Mouse (Mus musculus) midbrain, embryonic 14.5 days (tissue): ENCODE results near the gene Akap1. TPM values are rescaled to one million over a fixed set of nuclear protein-coding genes. Genes with fewer than 3 reads are reported as not detected.
"Not testable (repeated sequence)": the region's sequence is repeated elsewhere in the genome, so short reads cannot be mapped to it uniquely, and the experiment has no call there.

Source experiments
- ATAC-seq: fragments of 200-750 bp; cut with Nextera tagmentation; 2 replicates; pipeline ENCODE4 v1.8.0; 2017; ENCODE audit warnings: moderate number of reproducible peaks, moderate library complexity; ENCODE audit not compliant: low FRiP score, low TSS enrichment
- DNase-seq: peaks from one replicate; pipeline ENCODE4 v3.0.0-alpha.2; 2015
- H3K27ac ChIP-seq: fragments of 300-500 bp; sonication (generic); replicated peaks from 2 replicates; pipeline ENCODE4 v1.5.1; 2014; ENCODE audit warnings: mild to moderate bottlenecking, low read depth, low read length, moderate library complexity
- H3K27me3 ChIP-seq: fragments of 300-500 bp; sonication (generic); 2 replicates; pipeline ENCODE4 v1.6.1; 2014; ENCODE audit warnings: low read length, control low read depth, mixed read lengths; ENCODE audit not compliant: control insufficient read depth, insufficient read depth
- H3K36me3 ChIP-seq: fragments of 300-500 bp; sonication (generic); 2 replicates; pipeline ENCODE4 v1.6.1; 2014; ENCODE audit warnings: low read length, control low read depth; ENCODE audit not compliant: control insufficient read depth, insufficient read depth
- H3K4me1 ChIP-seq: fragments of 300-500 bp; sonication (generic); 2 replicates; pipeline ENCODE4 v1.6.1; 2014; ENCODE audit warnings: mild to moderate bottlenecking, antibody characterized with exemption, low read length, control low read depth; ENCODE audit not compliant: control insufficient read depth, insufficient read depth
- H3K4me2 ChIP-seq: fragments of 300-500 bp; sonication (generic); 2 replicates; pipeline ENCODE4 v1.6.1; 2014; ENCODE audit warnings: mild to moderate bottlenecking, low read length, moderate library complexity
- H3K4me3 ChIP-seq: fragments of 300-500 bp; sonication (generic); replicated peaks from 2 replicates; pipeline ENCODE4 v1.5.1; 2014; ENCODE audit warnings: low read depth, low read length
- H3K9ac ChIP-seq: fragments of 300-500 bp; sonication (generic); replicated peaks from 2 replicates; pipeline ENCODE4 v1.6.1; 2014; ENCODE audit warnings: mild to moderate bottlenecking, low read length, moderate library complexity
- H3K9me3 ChIP-seq: fragments of 300-500 bp; sonication (generic); 2 replicates; pipeline ENCODE4 v1.6.1; 2016; ENCODE audit warnings: low read length, control low read depth, mixed read lengths; ENCODE audit not compliant: control insufficient read depth
- WGBS: fragments of 180-500 bp; shearing (Covaris S2); extraction: QIAGEN DNeasy Blood & Tissue Kit; methylation state at CpG from one replicate; pipeline ENCODE4 v1.1.7; 2014; 5-methylcytosine and 5-hydroxymethylcytosine counted together
- polyA plus RNA-seq: library from polyadenylated mRNA; unstranded; fragments of >200 nt; fragmentation: Nextera tagmentation; extraction: Ambion mirVana; gene quantifications from 2 replicates; pipeline ENCODE4 v1.2.1, GENCODE M21; 2014

Akap1 gene
- polyA plus RNA-seq, 1 experiment from 2014 or later: 29.0 TPM

DNA sequence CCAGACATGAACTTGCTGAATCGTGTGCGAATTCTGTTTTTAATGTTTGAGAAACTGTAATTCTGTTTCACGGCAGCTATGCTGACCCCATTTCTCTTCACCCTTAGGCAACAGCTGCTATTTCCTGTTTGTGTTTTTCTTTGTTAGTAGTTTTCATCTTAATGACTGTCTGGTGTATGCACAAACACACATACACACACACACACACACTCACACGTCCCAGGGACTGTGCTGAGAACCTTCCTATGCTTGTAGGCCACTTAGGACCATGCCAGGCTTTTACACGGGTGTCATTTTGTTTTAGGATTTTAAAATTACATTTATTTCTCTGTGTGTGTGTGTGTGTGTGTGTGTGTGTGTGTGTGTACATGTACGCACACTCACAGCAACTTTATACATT, 35.2 kb upstream of the Akap1 start:
- no peaks in the 10 kb centered on the region for H3K9me3 ChIP-seq
- DNase-seq: no peak
- H3K4me3 ChIP-seq: no peak overlapping the region
- H3K9ac ChIP-seq: no peak overlapping the region
- H3K36me3 ChIP-seq: no peaks in the 10 kb centered on the region
- H3K27ac ChIP-seq: no peak overlapping the region
- H3K4me1 ChIP-seq: no peaks in the 10 kb centered on the region
- peaks cover 6% of the 10 kb centered on the region; the same call in 1 of the 2 replicates for H3K27me3 ChIP-seq
- no peak overlapping the region for H3K4me2 ChIP-seq
- no peak for ATAC-seq
- WGBS: 95% methylated on average over 6 of the region's 6 CpGs

GRCm38 (mm10) chr11:88898380-88898763, 34.0 kb upstream of the Akap1 start:
- ATAC-seq: no peak
- Histone ChIP-seq H3K9me3 (no peaks in the 10 kb centered on the region), H3K9ac (no peak overlapping the region)

DNA sequence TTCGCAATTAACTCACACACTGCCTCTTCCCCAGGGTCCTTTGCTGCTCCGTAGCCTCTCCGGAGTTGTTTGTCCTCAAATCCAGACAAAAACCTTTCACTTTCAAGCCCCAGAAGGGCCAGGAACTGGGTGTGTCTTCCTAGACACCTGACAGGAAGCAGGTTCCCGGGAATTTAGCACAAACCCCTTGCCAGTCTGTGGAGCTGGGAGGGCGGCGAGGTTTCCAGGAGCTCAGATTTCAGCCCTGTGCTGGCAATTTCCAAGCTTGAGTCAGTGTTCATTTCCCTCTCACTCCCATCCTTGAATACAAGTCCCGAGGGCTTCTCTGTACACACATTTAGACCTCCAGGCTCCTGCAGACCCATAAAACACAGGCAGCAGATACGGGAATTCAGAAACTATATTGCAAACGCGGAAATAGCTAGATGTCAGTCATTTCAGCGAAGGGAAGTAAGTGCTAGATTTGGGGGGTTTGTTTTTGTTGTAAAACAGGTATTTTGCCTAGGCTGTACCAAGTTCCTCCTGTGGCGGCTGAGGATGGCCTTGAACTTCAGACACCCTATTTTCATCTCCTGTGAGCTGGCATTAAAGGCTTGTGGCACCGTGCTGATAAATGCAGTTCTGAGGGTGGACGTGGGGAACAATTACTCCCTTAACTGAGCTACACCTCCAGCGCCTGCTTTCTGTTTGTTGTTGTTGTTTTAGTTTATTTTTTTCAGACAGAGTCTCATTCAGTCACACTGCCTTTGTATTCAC, 33.4 kb upstream of the Akap1 start:
- WGBS: 62% methylated on average over 15 of the region's 15 CpGs
- H3K4me3 ChIP-seq: no peak overlapping the region
- no peaks in the 10 kb centered on the region for H3K9me3 ChIP-seq
- H3K4me1 ChIP-seq: no peaks in the 10 kb centered on the region
- H3K9ac ChIP-seq: no peak overlapping the region
- DNase-seq (no peak), ATAC-seq (no peak)
- H3K4me2 ChIP-seq: no peak overlapping the region
- H3K27me3 ChIP-seq: peaks cover 6% of the 10 kb centered on the region; the same call in 1 of the 2 replicates
- H3K36me3 ChIP-seq: no peaks in the 10 kb centered on the region
- H3K27ac ChIP-seq: no peak overlapping the region

More at GRCm38 (mm10) chr11:88898380-88898763, 34.0 kb upstream of the Akap1 start:
- DNase-seq: no peak
- Histone ChIP-seq H3K4me3 (no peak overlapping the region), H3K36me3 (no peaks in the 10 kb centered on the region), H3K4me2 (no peak overlapping the region), H3K27ac (no peak overlapping the region), H3K27me3 (peaks cover 6% of the 10 kb centered on the region; the same call in 1 of the 2 replicates), H3K4me1 (no peaks in the 10 kb centered on the region)
- WGBS: 83% methylated on average over 4 of the region's 4 CpGs

GRCm38 (mm10) chr11:88895800-88896232, 31.4 kb upstream of the Akap1 start:
- not testable (repeated sequence) for DNase-seq, H3K9me3 ChIP-seq, H3K9ac ChIP-seq, H3K27me3 ChIP-seq, H3K27ac ChIP-seq, ATAC-seq, H3K4me1 ChIP-seq, H3K36me3 ChIP-seq
- Histone ChIP-seq H3K4me3 (peak overlapping the region; percentile 10; the same call in 1 of the 2 replicates), H3K4me2 (peak overlapping the region; percentile 30; the same call in 1 of the 2 replicates)
- WGBS: 41% methylated on average over 22 of the region's 39 CpGs

DNA sequence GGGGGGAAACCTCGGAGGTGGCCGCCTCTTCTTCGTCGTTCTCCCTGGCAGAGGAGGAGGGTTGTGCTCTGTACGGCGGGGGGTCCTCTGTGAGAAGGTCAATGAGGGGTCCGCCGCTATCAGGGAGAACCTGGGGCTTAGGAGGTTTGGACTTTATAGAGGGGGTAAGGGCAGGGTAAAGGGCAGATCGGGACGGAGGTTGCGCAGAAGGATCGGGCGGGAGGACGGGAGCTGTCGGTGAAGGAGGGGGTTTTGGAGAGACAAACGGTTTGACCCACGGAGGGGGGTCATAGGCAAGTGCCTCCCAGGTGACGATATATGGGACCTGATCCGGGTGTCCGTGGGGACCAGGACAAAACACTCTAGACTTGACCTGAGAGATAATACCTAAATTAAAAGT, 30.8 kb upstream of the Akap1 start:
- H3K9ac ChIP-seq, H3K27me3 ChIP-seq, H3K36me3 ChIP-seq, H3K4me2 ChIP-seq, ATAC-seq, H3K27ac ChIP-seq, H3K4me3 ChIP-seq, DNase-seq, H3K9me3 ChIP-seq, H3K4me1 ChIP-seq: not testable (repeated sequence)
- 44% methylated on average over 14 of the region's 20 CpGs for WGBS

DNA sequence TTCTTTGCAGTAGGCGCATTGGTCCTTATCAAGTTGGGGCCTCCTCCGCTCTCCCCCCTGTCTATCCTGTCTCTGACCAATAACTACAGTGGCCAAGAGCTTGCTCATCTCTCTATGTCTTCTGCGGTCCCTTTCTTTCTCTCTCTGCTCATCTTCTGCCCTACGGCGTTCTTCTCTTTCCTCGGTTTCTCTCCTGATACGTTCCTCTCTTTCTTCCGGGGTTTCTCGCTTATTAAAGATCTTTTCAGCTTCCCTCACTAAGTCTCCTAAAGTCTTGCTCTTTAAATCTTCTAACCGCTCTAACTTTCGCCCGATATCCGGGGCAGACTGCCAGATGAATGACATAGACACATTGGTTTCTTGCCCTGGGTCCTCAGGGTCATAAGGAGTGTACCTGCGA, 29.9 kb upstream of the Akap1 start:
- WGBS: 96% methylated on average over 11 of the region's 14 CpGs
- H3K27ac ChIP-seq, H3K36me3 ChIP-seq, DNase-seq, H3K4me2 ChIP-seq, ATAC-seq, H3K27me3 ChIP-seq, H3K4me1 ChIP-seq, H3K4me3 ChIP-seq, H3K9me3 ChIP-seq, H3K9ac ChIP-seq: not testable (repeated sequence)

DNA sequence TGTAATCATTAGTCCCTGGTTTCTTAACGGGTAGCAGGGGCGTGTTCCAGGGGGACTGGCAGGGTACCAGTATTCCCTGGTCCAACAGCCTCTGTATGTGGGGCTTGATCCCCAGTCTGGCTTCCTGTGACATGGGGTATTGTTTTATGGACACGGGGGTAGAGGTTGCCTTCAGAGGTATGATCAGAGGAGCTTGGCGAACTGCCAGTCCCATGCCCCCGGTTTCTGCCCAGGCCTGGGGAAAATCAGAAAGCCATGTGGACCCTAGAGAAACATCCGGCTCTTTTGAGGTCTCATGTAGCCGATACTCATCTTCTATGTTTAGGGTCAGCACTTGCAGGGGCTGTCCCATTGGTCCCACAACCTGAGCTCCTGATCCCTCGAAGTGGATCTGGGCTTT, 29.1 kb upstream of the Akap1 start:
- H3K4me3 ChIP-seq, H3K36me3 ChIP-seq, H3K27ac ChIP-seq, H3K9ac ChIP-seq, H3K9me3 ChIP-seq, H3K4me1 ChIP-seq, H3K4me2 ChIP-seq, DNase-seq, H3K27me3 ChIP-seq, ATAC-seq: not testable (repeated sequence)
- WGBS: 83% methylated on average over 2 of the region's 8 CpGs

- H3K36me3 ChIP-seq, DNase-seq, H3K4me3 ChIP-seq, ATAC-seq, H3K4me2 ChIP-seq, H3K27ac ChIP-seq, H3K4me1 ChIP-seq, H3K9me3 ChIP-seq, H3K27me3 ChIP-seq, H3K9ac ChIP-seq: not testable (repeated sequence)
- WGBS: 94% methylated on average over 22 of the region's 24 CpGs
These were observed 28.4 kb upstream of the Akap1 start for GRCm38 (mm10) chr11:88892789-88893188.

- not testable (repeated sequence) for H3K4me3 ChIP-seq, DNase-seq, H3K9me3 ChIP-seq, H3K4me2 ChIP-seq, H3K27ac ChIP-seq, H3K9ac ChIP-seq, H3K36me3 ChIP-seq, ATAC-seq, H3K4me1 ChIP-seq, H3K27me3 ChIP-seq
- WGBS: 97% methylated on average over 20 of the region's 24 CpGs
These were observed 27.7 kb upstream of the Akap1 start for GRCm38 (mm10) chr11:88891921-88892561.
